Mouse (Mus musculus): ENCODE data around the gene Cox8b. TPM values are rescaled to one million over a fixed set of nuclear protein-coding genes. Genes with fewer than 3 reads are reported as not detected.
A peak's percentile ranks its signal among the peaks of the same experiment; 100 is the strongest.

Gene Cox8b
- polyA plus RNA-seq, 1 experiment from 2014 or later, result not detected

DNA sequence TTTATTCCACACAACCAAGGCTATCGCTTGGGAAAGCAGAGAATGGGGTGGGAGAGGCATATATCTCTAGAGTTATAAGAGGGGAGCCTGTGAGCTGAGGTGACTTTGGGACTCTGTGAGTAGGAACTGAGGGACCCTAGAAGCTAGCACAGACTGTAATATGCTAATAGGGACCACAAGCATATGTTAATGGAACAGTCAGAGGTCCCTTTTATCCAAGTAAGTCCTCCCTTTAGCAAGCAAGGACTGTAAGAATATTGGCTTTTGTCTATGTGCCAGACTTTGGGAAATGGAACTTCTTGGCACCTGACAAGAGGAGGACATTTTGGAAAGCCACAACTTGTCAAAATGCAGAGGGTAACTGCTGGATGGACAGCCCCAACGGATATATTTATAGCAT lies 38.6 kb upstream of the Cox8b start:
- Histone ChIP-seq H3K27me3 (peaks cover 4% of the 10 kb centered on the region; the same call in 1 of the 2 replicates), H3K27ac (no peak overlapping the region), H3K4me1 (peaks cover 16% of the 10 kb centered on the region), H3K4me3 (replicated peaks) (no peak overlapping the region), H3K36me3 (replicated peaks) (no peaks in the 10 kb centered on the region), H3K9ac (no peak overlapping the region), H3K4me2 (no peak overlapping the region), H3K9me3 (no peaks in the 10 kb centered on the region)
- WGBS, result 26% methylated on average over 2 of the region's 2 CpGs
- ATAC-seq (ENCODE audit: low FRiP score), result no peak

DNA sequence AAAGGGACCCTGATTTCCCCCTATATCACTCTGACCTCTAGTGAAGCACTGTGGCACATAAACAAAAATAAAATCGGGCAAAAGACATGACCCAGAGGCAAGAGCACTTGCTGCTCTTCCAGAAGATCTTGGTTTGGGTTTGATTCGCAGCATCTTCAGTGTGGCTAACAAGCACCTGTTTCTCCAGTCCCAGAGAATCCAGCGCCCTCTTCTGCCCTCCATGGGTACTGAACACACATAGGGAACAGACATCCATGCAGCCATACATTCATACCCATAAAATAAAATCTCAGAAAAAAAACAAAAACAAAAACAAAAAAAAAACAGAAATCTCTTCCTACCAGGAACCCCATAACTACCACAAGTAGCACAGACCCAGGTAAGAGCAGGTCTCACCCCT lies 38.2 kb upstream of the Cox8b start:
- no peak overlapping the region for H3K9ac ChIP-seq
- H3K27me3 ChIP-seq, result peaks cover 4% of the 10 kb centered on the region; the same call in 1 of the 2 replicates
- H3K27ac ChIP-seq, result no peak overlapping the region
- H3K4me2 ChIP-seq, result no peak overlapping the region
- ATAC-seq (ENCODE audit: low FRiP score), result no peak
- no peak overlapping the region for H3K4me3 ChIP-seq (replicated peaks)
- H3K9me3 ChIP-seq, result no peaks in the 10 kb centered on the region
- H3K36me3 ChIP-seq (replicated peaks), result no peaks in the 10 kb centered on the region
- 45% methylated on average over 3 of the region's 3 CpGs for WGBS
- H3K4me1 ChIP-seq, result peaks cover 16% of the 10 kb centered on the region

DNA sequence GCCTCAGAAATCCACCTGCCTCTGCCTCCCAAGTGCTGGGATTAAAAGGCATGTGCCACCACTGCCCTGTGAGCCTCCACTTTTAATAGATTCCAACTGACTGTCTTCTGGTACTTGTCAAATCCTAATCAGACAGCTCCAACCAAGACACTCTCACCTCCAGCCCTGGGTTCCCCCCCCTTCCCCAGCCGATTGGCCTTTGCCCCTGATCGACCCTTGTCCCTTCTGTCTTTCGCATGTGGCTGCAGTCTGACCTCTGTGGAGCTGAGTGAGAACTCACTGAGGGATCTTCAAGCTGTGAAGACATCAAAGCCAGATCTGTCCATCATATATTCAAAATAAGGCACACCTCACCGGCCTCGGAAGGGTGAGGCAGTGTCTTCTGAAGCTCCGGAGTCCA lies 26.9 kb upstream of the Cox8b start:
- Histone ChIP-seq H3K9me3 (no peaks in the 10 kb centered on the region), H3K4me2 (no peak overlapping the region), H3K4me3 (replicated peaks) (no peak overlapping the region), H3K4me1 (peaks cover 13% of the 10 kb centered on the region), H3K36me3 (replicated peaks) (no peaks in the 10 kb centered on the region), H3K27ac (no peak overlapping the region), H3K27me3 (peaks cover 41% of the 10 kb centered on the region), H3K9ac (no peak overlapping the region)
- WGBS, result 92% methylated on average over 6 of the region's 6 CpGs
- no peak for ATAC-seq (ENCODE audit: low FRiP score)

GRCm38 (mm10) chr7:140923070-140923775 lies 23.0 kb upstream of the Cox8b start:
- Histone ChIP-seq H3K9me3 (no peaks in the 10 kb centered on the region), H3K4me2 (peak overlapping the region; percentile 90), H3K9ac (peak overlapping the region; percentile 48; the same call in 1 of the 2 replicates), H3K36me3 (replicated peaks) (no peaks in the 10 kb centered on the region), H3K27ac (no peak overlapping the region), H3K27me3 (peaks cover 77% of the 10 kb centered on the region), H3K4me1 (peaks cover 17% of the 10 kb centered on the region), H3K4me3 (replicated peaks) (peak overlapping the region; percentile 46)
- no peak for ATAC-seq (ENCODE audit: low FRiP score)
- WGBS, result 19% methylated on average over 30 of the region's 30 CpGs

DNA sequence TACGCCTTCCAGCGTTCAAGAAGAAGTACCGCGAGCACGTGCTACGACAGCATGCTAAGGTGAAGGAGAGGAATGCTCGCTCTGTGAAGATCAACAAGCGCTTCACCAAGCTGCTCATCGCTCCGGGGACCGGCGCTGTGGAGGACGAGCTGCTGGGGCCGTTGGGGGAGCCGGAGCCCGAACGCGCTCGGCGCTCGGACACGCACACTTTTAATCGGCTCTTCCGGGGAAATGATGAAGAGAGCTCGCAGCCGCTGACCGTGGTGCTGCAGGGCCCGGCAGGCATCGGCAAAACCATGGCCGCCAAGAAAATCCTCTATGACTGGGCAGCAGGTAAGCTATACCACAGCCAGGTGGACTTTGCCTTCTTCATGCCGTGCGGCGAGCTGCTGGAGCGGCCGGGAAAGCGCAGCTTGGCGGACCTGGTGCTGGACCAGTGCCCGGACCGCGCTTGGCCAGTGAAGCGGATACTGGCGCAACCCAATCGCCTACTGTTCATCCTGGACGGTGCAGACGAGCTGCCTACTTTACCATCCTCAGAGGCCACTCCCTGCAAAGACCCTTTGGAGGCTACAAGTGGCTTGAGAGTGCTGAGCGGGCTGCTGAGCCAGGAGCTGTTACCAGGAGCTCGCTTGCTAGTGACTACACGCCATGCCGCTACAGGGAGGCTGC lies 22.3 kb upstream of the Cox8b start:
- Histone ChIP-seq H3K36me3 (replicated peaks) (no peaks in the 10 kb centered on the region), H3K4me1 (peaks cover 17% of the 10 kb centered on the region), H3K27me3 (peaks cover 77% of the 10 kb centered on the region), H3K4me3 (replicated peaks) (peak overlapping the region; percentile 46), H3K9me3 (no peaks in the 10 kb centered on the region), H3K4me2 (peak overlapping the region; percentile 90), H3K27ac (no peak overlapping the region), H3K9ac (peak overlapping the region; percentile 48)
- peak; percentile 49; the same call in 1 of the 2 replicates for ATAC-seq (ENCODE audit: low FRiP score)
- under 1% methylated on average over 49 of the region's 49 CpGs for WGBS

DNA sequence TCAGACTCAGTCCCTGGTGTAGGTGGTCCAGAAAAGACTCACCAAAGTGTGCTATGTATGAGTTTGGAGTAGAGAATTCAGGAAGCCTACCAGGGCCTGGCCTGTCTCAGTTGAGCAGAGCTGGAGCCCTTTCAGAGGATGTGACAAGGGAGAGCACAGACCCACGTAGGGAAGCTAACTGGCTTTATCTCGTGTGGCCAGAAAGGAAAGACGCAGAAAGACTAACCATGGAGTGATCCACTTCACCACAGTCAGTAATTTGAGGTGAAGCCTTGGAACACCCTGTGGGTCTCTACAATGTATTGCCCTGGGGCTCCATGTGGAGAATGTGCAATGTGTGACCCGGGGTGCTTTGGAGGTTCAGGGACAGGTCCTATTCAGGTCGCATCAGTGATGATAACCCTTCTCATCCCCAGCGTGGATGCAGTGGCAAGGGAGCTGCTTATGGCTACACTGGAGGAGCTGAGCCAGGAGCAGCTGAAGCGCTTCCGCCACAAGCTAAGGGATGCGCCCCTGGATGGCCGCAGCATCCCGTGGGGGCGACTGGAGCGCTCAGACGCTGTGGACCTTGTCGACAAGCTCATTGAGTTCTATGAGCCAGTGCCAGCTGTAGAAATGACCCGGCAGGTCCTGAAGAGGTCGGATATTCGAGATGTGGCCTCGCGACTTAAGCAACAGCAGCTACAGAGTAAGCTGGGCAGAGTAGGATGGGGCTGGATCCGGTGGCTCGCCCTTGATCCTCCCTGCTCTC lies 21.2 kb upstream of the Cox8b start:
- no peak overlapping the region for H3K4me3 ChIP-seq (replicated peaks)

DNA sequence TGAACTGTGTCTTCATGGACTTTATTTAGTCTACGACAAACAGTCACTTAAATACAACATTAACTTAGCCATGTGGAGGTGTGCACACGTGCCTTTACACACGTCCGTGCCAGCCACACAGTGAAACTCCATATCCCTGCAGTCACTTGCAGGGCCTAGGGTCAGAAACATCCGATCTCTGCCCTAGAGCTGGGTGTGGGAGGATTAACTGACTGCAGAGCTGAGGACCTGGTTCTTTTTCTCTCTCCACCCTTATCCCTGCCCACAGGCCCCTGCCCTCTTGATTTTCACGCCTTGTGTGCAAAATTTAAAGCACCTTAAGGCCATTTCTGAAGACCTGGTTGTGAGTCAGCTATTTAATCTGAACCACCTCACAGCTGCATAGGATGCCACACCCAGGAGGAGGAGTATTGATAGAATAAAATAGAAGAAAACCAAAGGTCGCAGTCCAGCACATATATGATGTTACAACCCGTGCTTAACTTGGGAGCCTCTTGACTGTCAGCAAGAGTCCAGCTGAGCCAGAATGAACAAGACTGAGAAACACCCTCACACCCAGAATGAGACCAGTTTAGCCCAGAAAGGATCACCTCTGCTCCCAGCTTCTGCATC lies 20.3 kb upstream of the Cox8b start, which contains the start of gene Nlrp6:
Gene Nlrp6, plus strand, starts transcription at position 485 of the 612 bp plus-strand sequence.
- no peak within 1 kb of the TSS for H3K9ac ChIP-seq
- no peaks in the 10 kb centered on the region for H3K36me3 ChIP-seq (replicated peaks)
- no peak within 1 kb of the TSS for H3K27ac ChIP-seq
- WGBS, result 82% methylated on average over 8 of the region's 8 CpGs
- H3K9me3 ChIP-seq, result no peaks in the 10 kb centered on the region
- peaks cover 72% of the 10 kb centered on the region for H3K27me3 ChIP-seq
- ATAC-seq (ENCODE audit: low FRiP score), result no peak
- peak within 1 kb of the TSS; percentile 90; the same call in 1 of the 2 replicates for H3K4me2 ChIP-seq
- no peak within 1 kb of the TSS for H3K4me3 ChIP-seq (replicated peaks)
- peaks cover 17% of the 10 kb centered on the region for H3K4me1 ChIP-seq

More for the DNA sequence above, 21.2 kb upstream of the Cox8b start:
- no peak overlapping the region for H3K27ac ChIP-seq
- peaks cover 77% of the 10 kb centered on the region for H3K27me3 ChIP-seq
- H3K4me1 ChIP-seq, result peaks cover 17% of the 10 kb centered on the region
- no peak for ATAC-seq (ENCODE audit: low FRiP score)
- no peaks in the 10 kb centered on the region for H3K9me3 ChIP-seq
- 29% methylated on average over 22 of the region's 22 CpGs for WGBS
- H3K9ac ChIP-seq, result no peak overlapping the region
- H3K4me2 ChIP-seq, result peak overlapping the region; percentile 90
- H3K36me3 ChIP-seq (replicated peaks), result no peaks in the 10 kb centered on the region

DNA sequence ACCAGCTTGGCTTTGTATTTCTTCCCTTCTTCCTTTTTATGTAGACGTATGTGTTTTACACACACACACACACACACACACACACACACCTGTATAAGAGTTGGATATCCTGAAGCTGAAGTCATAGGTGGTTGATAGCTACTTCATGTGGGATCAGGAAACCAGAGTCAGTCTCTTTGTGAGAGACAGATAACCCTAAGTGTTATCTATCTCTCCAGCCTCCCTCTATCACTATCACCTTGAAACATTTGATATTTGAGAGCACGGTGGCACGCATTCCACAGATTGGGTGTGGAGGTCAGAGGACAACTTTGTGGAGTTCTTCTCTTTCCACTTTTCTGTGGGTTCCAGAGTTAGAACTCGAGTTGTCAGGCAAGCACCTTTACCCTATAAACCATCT lies 19.7 kb upstream of the Cox8b start:
- H3K27me3 ChIP-seq, result peaks cover 66% of the 10 kb centered on the region
- 80% methylated on average over 4 of the region's 4 CpGs for WGBS
- H3K4me3 ChIP-seq (replicated peaks), result no peak overlapping the region

GRCm38 (mm10) chr7:140914031-140914690 lies 13.9 kb upstream of the Cox8b start:
- Histone ChIP-seq H3K4me2 (no peak overlapping the region), H3K4me3 (replicated peaks) (no peak overlapping the region), H3K9ac (no peak overlapping the region), H3K36me3 (replicated peaks) (no peaks in the 10 kb centered on the region), H3K4me1 (no peaks in the 10 kb centered on the region), H3K27me3 (peaks cover 8% of the 10 kb centered on the region), H3K9me3 (no peaks in the 10 kb centered on the region), H3K27ac (no peak overlapping the region)
- no peak for ATAC-seq (ENCODE audit: low FRiP score)
- WGBS, result 88% methylated on average over 8 of the region's 8 CpGs

More for the DNA sequence above, 19.7 kb upstream of the Cox8b start:
- ATAC-seq (ENCODE audit: low FRiP score), result no peak
- Histone ChIP-seq H3K9me3 (no peaks in the 10 kb centered on the region), H3K36me3 (replicated peaks) (no peaks in the 10 kb centered on the region), H3K27ac (no peak overlapping the region), H3K4me2 (no peak overlapping the region), H3K4me1 (peaks cover 17% of the 10 kb centered on the region), H3K9ac (no peak overlapping the region)

- no peaks in the 10 kb centered on the region for H3K9me3 ChIP-seq
- 86% methylated on average over 5 of the region's 5 CpGs for WGBS
- no peak for ATAC-seq (ENCODE audit: low FRiP score)
Measured at GRCm38 (mm10) chr7:140912846-140913482, 12.7 kb upstream of the Cox8b start.

GRCm38 (mm10) chr7:140912293-140912692 lies 12.0 kb upstream of the Cox8b start:
- Histone ChIP-seq H3K4me3 (replicated peaks) (no peak overlapping the region), H3K27me3 (no peaks in the 10 kb centered on the region; the same call in 1 of the 2 replicates), H3K4me1 (peaks cover 4% of the 10 kb centered on the region; the same call in 1 of the 2 replicates), H3K36me3 (replicated peaks) (no peaks in the 10 kb centered on the region), H3K9ac (no peak overlapping the region; the same call in 1 of the 2 replicates), H3K27ac (no peak overlapping the region), H3K9me3 (no peaks in the 10 kb centered on the region), H3K4me2 (no peak overlapping the region)
- 75% methylated on average over 3 of the region's 3 CpGs for WGBS
- ATAC-seq (ENCODE audit: low FRiP score), result no peak

More at GRCm38 (mm10) chr7:140912846-140913482, 12.7 kb upstream of the Cox8b start:
- H3K4me1 ChIP-seq, result peaks cover 4% of the 10 kb centered on the region; the same call in 1 of the 2 replicates
- peaks cover under 1% of the 10 kb centered on the region; the same call in 1 of the 2 replicates for H3K27me3 ChIP-seq
- H3K9ac ChIP-seq, result no peak overlapping the region
- no peak overlapping the region for H3K27ac ChIP-seq
- H3K4me2 ChIP-seq, result no peak overlapping the region
- no peaks in the 10 kb centered on the region for H3K36me3 ChIP-seq (replicated peaks)
- H3K4me3 ChIP-seq (replicated peaks), result no peak overlapping the region

Data from forebrain, embryonic 12.5 days (tissue).